Mouse (Mus musculus) left cerebral cortex, adult 2 months (tissue): Measurements from ENCODE around the gene Slc39a12. TPM values are rescaled to one million over a fixed set of nuclear protein-coding genes. Genes with fewer than 3 reads are reported as not detected.
A peak's percentile ranks its signal among the peaks of the same experiment; 100 is the strongest.

Source experiments
- DNase-seq, 2 experiments: peaks; one replicate each; pipeline ENCODE4 v3.0.0; 2021 to 2022; ENCODE audit warnings: low spot score in 2 of 2, mixed read lengths in 1 of 2; ENCODE audit errors: extremely low spot score in 1 of 2
- H3K27ac ChIP-seq: fragments of 200-600 bp; 2 replicates; pipeline ENCODE4 v1.8.1; 2022
- H3K4me3 ChIP-seq: fragments of 200-600 bp; 2 replicates; pipeline ENCODE4 v1.8.1; 2022
- CTCF ChIP-seq: fragments of 200-600 bp; IDR thresholded peaks from 2 replicates; pipeline ENCODE4 v1.8.1; 2022; ENCODE audit warnings: antibody characterized with exemption, mild to moderate bottlenecking, moderate library complexity
- intact Hi-C: fragments of 180-260 bp; cut with DNase I; formaldehyde crosslinking; loops from one replicate; pipeline ENCODE4 v1.15.1; 2025
- total RNA-seq, 2 experiments: library from RNA; stranded (reverse); gene quantifications; 2 replicates each; pipeline ENCODE4 v1.2.3; 2021

Gene Slc39a12
- total RNA-seq, 2 experiments from 2014 or later = 32.1 to 37.5 TPM

GRCm38 (mm10) chr2:14496150-14496549, 108.0 kb downstream of the Slc39a12 start:
- no peak for DNase-seq
- H3K4me3 ChIP-seq = no peak overlapping the region
- intact Hi-C loops = no loop called here
- TF ChIP-seq CTCF = no peak
- H3K27ac ChIP-seq = no peak overlapping the region

GRCm38 (mm10) chr2:14502482-14502881, 114.4 kb downstream of the Slc39a12 start:
- DNase-seq = no peak
- Histone ChIP-seq H3K27ac (no peak overlapping the region), H3K4me3 (no peak overlapping the region)
- intact Hi-C loops = no loop called here
- no peak for TF ChIP-seq CTCF

- no peak overlapping the region for H3K4me3 ChIP-seq
- no peak for TF ChIP-seq CTCF
- intact Hi-C loops = no loop called here
- H3K27ac ChIP-seq = no peak overlapping the region
- DNase-seq = no peak
Measured at GRCm38 (mm10) chr2:14518237-14518636, 130.1 kb downstream of the Slc39a12 start.

GRCm38 (mm10) chr2:14534325-14535077, 146.4 kb downstream of the Slc39a12 start:
- intact Hi-C loops = no loop called here
- H3K27ac ChIP-seq = no peak overlapping the region
- no peak overlapping the region for H3K4me3 ChIP-seq
- no peak for DNase-seq
- no peak for TF ChIP-seq CTCF

- TF ChIP-seq CTCF = no peak
- H3K27ac ChIP-seq = no peak overlapping the region
- H3K4me3 ChIP-seq = no peak overlapping the region
- no peak for DNase-seq
- intact Hi-C loops = no loop called here
Measured at GRCm38 (mm10) chr2:14535246-14535671, 147.1 kb downstream of the Slc39a12 start.

- DNase-seq = peak in 1 of 2 experiments; percentile 25
- H3K27ac ChIP-seq = no peak overlapping the region
- H3K4me3 ChIP-seq = no peak overlapping the region
- intact Hi-C loops = no loop called here
- TF ChIP-seq CTCF = no peak
Measured at GRCm38 (mm10) chr2:14537781-14538180, 149.7 kb downstream of the Slc39a12 start.

- DNase-seq = peak in 1 of 2 experiments; percentile 14
- Histone ChIP-seq H3K4me3 (no peak overlapping the region), H3K27ac (no peak overlapping the region)
- no peak for TF ChIP-seq CTCF
- intact Hi-C loops = no loop called here
Measured at GRCm38 (mm10) chr2:14543355-14543754, 155.2 kb downstream of the Slc39a12 start.

GRCm38 (mm10) chr2:14543773-14544172, 155.7 kb downstream of the Slc39a12 start:
- TF ChIP-seq CTCF = no peak
- intact Hi-C loops = no loop called here
- DNase-seq = no peak

More at GRCm38 (mm10) chr2:14543773-14544172, 155.7 kb downstream of the Slc39a12 start:
- Histone ChIP-seq H3K27ac (no peak overlapping the region), H3K4me3 (no peak overlapping the region)

Other genes with a start within 250 kb of the Slc39a12 start
- gene Tmem236, start 213.8 kb upstream of the Slc39a12 start, total RNA-seq = under 1 TPM; 0.12 to 0.18 TPM
- gene Mrc1, start 158.9 kb upstream of the Slc39a12 start, total RNA-seq = 1 to 10 TPM; 5.3 to 6.1 TPM
- 10 to 100 TPM; 45.0 to 51.9 TPM for gene Cacnb2, start 214.8 kb downstream of the Slc39a12 start, total RNA-seq